Mouse (Mus musculus): ENCODE measurements around the gene Myod1.
A peak's percentile ranks its signal among the peaks of the same experiment; 100 is the strongest.

Myod1 gene

DNA sequence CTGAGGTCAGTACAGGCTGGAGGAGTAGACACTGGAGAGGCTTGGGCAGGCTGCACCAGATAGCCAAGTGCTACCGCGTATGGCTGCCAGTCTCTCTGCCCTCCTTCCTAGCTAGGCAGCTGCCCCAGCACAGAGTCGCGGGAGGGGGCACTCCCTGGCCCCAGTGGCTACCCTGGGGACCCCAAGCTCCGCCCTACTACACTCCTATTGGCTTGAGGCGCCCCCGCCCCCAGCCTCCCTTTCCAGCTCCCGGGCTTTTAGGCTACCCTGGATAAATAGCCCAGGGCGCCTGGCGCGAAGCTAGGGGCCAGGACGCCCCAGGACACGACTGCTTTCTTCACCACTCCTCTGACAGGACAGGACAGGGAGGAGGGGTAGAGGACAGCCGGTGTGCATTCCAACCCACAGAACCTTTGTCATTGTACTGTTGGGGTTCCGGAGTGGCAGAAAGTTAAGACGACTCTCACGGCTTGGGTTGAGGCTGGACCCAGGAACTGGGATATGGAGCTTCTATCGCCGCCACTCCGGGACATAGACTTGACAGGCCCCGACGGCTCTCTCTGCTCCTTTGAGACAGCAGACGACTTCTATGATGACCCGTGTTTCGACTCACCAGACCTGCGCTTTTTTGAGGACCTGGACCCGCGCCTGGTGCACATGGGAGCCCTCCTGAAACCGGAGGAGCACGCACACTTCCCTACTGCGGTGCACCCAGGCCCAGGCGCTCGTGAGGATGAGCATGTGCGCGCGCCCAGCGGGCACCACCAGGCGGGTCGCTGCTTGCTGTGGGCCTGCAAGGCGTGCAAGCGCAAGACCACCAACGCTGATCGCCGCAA lies at the start of gene Myod1:
Gene Myod1 (plus strand): TSS at position 303 of the 836 bp plus-strand sequence.
- no peak for DNase-seq (ENCODE audit: inconsistent age in 2 of 2, low spot score in 1 of 2)

DNA sequence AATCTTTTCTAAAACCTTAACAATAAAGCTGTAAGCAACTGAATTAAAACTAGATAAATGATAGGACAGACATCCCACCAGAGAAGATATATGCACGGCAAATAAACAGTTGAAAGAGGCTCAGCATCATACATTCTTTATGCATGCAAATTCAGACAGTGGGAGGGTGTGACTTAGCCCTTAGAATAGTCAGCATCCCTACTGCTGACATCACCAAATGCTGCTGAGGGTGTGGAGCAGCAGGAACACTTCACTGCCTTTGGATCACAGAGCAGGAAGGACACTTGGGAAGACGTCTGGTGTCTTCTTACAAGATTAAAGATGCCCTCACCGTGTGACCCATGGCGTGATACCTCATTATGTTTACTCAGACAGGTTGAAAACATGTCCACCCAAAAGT lies 48.4 kb upstream of the Myod1 start:
- DNase-seq (ENCODE audit: inconsistent age in 2 of 2, low spot score in 1 of 2): no peak

DNA sequence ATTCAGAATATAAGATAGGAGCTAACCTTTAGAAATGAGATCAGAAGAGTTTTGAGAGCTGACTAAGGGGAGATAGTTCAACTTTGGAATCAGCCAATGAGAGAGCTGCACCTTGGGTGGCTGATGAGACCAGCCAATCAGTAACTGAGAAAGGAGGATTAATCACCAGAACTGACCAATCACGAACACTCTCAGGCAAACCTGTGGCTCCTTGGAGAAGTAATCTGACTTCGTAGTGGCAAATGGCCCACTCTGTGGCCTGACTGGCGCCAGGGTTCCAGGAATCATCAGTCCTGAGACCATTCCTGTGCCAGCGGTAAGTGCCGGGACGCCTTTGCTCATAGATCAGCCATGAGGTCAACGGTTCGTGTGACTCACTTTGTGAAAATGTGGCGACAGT lies 38.9 kb upstream of the Myod1 start:
- no peak for DNase-seq (ENCODE audit: inconsistent age in 2 of 2, low spot score in 1 of 2)

DNA sequence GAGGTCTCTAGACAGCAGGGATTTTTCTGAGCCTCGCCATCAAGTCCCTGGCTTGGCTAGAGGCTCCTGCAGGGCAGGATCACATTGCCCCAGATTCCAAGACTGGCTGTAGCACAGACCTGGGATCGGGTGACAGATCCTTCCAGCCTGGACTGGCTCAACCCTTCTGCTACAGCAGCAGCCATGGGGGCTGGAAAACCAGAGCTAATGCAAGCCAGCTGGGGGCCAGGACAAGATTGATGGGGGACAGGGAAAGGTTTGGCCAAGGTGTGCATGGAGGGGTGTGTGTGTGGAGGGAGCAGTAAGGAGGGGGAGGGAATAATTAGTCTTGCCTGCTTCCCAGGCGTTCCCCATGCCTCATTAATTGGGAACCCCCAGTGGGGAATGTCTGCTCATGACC lies 36.5 kb upstream of the Myod1 start:
- no peak for DNase-seq (ENCODE audit: inconsistent age in 2 of 2, low spot score in 1 of 2)

DNA sequence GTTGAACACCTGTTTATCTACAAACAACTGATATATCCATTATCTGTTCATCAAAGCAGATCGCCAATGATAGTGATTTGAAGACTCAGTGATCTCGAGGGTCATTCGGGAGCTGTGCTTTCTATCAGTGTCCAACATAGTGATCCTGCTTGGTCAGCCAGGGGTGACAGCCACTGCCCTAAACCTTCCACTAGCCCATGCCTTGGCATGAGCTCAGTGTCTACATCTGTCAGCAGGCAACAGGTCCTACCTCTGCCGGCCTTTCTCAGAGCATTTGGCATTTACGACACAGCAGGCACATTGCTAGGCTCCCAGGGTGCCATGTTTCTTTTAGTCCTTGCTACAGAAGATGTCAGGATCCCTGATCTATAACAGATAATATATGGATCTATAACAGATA lies 36.0 kb upstream of the Myod1 start:
- no peak for DNase-seq (ENCODE audit: inconsistent age in 2 of 2, low spot score in 1 of 2)

DNA sequence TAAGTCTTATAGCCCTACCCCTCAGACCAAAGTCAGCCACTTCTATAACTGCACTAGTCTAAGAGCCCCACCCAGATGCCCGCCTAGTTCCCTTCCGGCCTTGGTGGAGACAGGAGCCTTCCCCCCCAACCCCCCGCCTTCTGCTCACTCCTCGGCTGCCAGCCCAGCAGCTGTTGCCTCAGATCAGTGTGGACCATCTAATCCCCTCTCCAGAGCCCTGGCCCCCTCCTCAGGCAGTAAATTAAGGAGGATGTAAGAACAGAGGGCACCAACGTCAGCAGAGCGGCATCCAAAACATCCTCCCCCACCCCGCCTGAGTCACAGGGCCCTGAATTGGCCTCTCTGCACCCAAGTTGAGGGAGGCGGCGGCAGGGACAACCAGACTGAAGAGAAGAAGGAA lies 34.8 kb upstream of the Myod1 start:
- no peak for DNase-seq (ENCODE audit: inconsistent age in 2 of 2, low spot score in 1 of 2)

DNA sequence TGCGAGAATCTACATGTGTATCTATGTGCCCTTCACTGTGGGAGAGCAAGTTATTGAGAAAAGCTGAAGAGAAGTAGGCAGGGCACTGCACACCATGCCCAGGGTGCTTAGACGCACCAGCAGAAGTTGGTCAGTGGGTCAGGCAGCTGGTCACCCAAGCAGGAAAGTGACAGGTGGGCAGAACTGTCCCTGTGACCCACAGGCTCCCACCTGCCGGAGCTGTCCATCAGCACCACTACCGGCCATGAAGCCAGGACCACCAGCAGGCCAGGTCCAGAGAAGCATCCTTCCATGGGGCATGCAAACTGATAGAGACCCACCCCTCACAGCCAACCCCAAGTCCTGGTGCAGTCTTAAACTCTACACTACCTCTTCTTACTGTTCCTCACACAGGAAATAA lies 28.6 kb upstream of the Myod1 start:
- DNase-seq (ENCODE audit: inconsistent age in 2 of 2, low spot score in 1 of 2): no peak

DNA sequence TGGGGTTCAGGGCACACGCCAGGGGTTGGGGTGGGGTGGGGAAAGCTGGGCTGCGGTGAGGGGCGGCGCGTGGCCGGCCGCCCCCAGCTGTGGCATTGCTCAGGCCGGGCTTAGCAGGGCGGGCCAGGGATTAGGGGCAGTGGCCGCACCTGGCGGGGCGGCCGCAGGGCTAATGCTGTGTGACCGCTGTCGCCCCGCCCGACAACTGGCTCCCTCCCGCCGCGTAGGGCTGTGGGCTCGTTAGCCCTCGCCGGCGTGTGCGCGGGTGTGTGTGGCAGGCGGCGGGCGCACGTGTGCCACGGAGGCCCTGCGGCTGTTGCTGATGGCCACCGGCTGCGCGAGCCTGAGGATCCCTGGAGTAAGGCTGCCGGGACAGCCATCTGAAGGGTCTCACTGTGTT lies 27.5 kb upstream of the Myod1 start:
- no peak for DNase-seq (ENCODE audit: inconsistent age in 2 of 2, low spot score in 1 of 2)

DNA sequence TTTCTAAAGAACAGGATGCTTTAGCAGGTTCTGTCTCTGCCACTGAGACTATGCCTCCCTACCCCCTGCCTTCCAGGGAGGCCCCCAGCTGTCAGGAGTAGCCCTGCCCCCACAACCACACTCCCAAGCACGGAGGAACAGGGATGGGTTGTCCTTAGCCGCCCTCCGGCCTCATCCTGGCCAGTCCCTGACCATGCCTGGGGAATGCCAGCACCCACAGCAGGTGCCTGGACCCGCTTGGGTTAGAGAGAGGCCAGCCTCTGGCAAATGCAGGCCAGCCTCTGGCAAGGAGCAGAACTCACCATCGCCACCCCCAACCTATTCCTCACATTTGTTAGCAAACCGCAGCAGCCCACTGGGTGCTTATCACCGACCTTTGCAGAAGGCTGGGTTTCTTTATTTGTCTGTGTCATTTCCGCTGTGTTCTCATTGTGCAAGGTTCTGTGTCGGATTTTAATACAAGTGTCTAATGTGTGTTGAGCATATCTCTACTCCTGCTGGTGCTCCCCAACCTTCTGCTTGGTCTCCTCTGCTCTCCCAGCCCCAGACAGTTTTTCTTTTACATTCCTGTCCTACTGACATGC lies 26.1 kb upstream of the Myod1 start:
- no peak for DNase-seq (ENCODE audit: inconsistent age in 2 of 2, low spot score in 1 of 2)

DNA sequence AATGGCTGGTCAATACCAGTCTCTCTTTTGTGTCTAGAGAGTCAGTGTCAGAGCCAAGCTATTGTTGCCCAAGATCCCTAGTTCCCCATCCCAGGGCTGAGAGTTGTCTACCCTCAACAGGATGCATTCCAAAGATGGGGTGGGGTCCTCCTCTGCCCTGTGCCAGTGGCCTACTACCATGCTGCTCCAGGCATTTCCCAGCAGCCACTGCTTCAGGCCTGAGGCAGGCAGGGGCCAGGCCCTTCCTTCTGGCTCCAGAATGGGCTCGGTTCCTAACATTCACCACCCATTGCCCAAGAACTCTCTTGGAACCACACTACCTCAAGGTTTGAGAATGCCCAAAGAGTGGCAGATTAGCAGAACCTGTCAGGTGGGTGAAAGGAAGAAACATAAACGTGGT lies 23.5 kb upstream of the Myod1 start:
- DNase-seq (ENCODE audit: inconsistent age in 2 of 2, low spot score in 1 of 2): no peak

DNA sequence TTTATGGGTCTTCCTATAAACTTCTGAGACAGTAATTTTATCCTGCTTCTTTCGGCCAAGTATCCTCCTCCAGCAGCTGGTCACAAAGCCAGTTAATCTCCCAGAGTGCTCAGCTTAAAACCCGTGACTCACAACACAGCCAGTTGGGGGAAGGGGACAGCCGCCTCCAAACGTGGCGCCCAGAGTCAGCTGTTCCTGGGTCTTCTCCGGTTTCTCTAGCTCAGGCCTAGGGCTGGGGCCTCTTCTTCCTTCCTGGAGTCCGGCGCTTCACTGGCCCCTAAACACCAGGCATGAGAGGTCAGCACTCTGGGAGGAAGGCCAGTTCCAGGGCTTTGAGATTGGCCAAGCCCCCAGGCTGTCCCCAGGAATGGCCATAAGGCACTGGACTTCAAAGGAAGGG lies 23.1 kb upstream of the Myod1 start:
- DNase-seq (ENCODE audit: inconsistent age in 2 of 2, low spot score in 1 of 2): no peak

DNA sequence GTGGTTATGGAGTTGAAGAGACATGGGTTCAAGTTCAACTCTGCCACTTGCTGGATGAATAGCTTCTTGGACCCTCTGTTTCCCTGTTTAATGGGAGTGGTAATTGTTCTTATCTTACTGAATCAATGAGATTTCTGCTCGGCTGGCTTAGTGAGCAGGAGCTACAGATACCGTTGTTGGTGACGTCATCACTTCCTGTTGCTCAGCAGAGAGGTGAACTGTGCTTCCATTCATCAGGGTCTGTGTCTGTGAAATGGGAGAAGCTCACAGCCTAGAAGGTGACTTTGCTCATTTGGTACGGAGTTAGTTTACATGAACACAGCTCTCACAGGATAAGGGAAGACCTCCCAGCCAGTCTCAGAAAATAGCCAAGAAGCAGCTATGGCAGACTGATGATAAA lies 22.4 kb upstream of the Myod1 start:
- no peak for DNase-seq (ENCODE audit: inconsistent age in 2 of 2, low spot score in 1 of 2)

DNA sequence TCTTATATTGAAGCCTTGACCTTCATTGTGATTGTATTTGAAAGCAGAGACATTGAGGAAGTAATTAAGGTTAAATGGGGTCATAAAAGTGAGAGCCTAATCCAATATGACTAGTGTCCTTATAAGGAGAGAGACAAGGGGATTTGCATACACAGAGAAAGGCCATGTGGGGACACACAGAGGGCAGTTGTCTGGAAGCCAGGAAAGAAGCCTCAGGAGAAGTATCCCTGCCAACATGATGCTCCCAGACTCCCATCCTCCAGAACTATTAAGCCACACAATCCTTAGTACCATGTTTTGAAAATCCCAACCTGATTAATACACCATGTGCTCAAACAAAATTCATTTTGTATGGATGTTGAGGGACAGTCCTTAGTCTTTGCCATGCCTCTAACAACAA lies 14.5 kb upstream of the Myod1 start:
- no peak for DNase-seq (ENCODE audit: inconsistent age in 2 of 2, low spot score in 1 of 2)

DNA sequence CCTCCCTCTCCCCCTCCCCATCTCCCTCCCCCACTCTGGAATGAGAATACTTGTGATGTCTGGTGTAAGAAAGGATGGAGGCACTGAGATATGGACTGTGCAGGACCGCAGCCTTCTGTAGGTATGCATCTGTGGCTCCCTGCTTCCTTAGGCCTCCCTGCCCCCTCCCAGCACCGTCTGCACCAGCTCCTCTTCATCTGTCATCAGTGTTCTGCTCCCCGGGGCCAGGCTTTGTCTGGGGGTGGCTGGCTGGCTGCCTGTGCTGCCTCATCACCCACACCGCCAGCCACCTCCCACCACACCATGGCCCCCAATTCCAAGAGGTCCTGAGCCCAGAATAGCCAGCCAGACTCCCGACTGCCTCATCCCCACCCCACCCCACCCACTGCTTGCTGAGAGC lies 12.1 kb upstream of the Myod1 start:
- no peak for DNase-seq (ENCODE audit: inconsistent age in 2 of 2, low spot score in 1 of 2)

DNA sequence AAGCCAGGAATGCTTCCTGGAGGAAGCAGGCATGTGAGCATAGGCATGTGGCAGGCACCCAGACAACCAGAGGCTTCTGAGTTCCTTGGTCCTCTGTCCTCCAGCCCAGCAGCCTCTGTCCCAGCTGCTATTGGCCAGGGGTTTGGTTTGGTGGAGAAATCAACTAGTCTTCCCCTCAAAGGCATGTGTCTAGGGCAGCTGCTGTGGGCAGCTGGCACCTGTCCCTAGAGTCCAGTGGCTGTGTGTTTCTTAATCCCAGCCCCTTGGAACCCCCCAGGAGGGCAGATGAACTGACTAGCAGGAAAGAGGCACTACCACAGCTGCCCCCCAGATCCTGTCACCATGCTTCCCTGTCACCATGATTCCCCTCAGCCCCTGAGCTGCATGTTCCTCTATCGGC lies 10.5 kb upstream of the Myod1 start:
- DNase-seq (ENCODE audit: inconsistent age in 2 of 2, low spot score in 1 of 2): no peak

DNA sequence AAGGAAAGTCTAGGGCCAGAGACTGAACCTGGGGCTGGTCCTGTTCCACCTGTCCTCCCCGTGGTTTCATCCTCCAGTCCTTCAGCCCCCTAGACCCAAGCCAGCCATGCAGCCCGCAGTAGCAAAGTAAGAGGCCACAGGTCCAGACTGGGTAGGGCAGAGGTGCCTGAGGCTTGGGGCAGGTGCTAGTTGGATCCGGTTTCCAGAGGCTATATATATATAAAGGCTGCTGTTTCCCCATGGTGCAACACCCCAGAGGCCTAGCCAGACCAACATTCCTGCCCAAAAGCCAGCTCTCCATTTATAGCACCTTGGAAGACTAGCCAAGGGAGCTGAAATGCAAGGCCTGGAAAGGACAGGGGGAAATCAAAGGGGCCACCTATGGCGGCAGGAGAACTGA lies 5.2 kb upstream of the Myod1 start:
- DNase-seq (ENCODE audit: inconsistent age in 2 of 2, low spot score in 1 of 2): no peak

DNA sequence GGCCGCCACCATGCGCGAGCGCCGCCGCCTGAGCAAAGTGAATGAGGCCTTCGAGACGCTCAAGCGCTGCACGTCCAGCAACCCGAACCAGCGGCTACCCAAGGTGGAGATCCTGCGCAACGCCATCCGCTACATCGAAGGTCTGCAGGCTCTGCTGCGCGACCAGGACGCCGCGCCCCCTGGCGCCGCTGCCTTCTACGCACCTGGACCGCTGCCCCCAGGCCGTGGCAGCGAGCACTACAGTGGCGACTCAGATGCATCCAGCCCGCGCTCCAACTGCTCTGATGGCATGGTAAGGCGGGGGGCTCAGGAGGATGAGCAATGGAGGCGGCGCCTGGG lies 703 bp downstream of the Myod1 start:
- no peak for DNase-seq (ENCODE audit: inconsistent age in 2 of 2, low spot score in 1 of 2)

DNA sequence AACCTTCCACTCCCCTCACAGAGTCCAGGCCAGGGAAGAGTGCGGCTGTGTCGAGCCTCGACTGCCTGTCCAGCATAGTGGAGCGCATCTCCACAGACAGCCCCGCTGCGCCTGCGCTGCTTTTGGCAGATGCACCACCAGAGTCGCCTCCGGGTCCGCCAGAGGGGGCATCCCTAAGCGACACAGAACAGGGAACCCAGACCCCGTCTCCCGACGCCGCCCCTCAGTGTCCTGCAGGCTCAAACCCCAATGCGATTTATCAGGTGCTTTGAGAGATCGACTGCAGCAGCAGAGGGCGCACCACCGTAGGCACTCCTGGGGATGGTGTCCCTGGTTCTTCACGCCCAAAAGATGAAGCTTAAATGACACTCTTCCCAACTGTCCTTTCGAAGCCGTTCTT lies 1.8 kb downstream of the Myod1 start:
- peak in 1 of 2 experiments; percentile 45 for DNase-seq (ENCODE audit: inconsistent age in 2 of 2, low spot score in 1 of 2)

DNA sequence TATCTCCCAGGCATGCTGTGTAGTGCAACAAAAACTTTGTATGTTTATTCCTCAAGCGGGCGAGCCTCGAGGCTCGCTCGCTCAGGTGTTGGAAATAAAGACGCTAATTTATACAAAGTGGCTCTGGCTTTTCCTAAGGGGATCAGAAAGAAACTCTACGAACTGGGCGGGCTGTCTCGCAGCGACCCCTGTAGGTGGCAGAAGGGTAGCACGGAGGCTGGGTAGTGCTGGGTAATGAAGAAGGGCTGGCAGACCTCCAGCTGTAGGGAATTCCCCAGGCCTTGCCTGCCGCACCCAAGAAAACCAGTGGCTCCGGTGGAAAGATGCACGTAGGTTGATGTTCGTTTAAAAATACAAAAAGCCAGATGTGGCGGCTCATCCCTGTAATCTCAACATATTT lies 2.7 kb downstream of the Myod1 start:
- peak; percentile 60 to 76 for DNase-seq (ENCODE audit: inconsistent age in 2 of 2, low spot score in 1 of 2)

DNA sequence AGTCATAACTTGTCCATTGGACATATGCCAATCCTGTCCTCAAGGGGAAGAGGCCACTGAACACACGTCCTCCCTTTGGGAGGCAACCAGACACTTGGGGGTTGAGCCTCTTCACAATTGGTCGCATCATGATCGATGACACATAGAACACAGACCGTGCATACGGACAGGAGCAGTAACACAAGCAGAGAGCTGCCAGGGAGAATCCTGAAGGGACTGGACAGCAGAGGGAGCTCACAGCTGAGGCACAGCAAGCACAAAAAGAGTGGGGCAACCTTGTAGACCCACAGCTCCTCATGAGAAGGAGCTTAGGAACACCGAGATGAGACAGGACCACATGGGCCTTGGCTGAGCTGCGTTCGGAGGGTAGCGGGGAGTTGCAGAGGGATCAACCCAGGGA lies 4.4 kb downstream of the Myod1 start:
- peak in 1 of 2 experiments; percentile 41 for DNase-seq (ENCODE audit: inconsistent age in 2 of 2, low spot score in 1 of 2)

DNA sequence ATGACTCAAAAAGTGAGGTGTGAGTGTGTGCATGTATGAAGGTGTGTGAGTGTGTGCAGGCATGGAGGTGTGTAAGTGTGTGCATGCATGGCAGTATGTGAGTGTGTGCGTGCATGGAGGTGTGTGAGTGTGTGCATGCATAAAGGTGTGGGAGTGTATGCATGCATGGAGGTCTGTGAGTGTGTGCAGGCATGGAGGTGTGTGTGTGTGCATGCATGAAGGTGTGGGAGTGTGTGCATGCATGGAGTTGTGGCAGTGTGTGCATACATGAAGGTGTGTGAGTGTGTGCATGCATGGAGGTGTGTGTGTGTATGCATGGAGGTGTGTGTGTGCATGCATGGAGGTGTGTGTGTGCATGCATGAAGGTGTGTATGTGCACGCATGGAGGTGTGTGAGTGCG lies 11.2 kb downstream of the Myod1 start:
- no peak for DNase-seq (ENCODE audit: inconsistent age in 2 of 2, low spot score in 1 of 2)

DNA sequence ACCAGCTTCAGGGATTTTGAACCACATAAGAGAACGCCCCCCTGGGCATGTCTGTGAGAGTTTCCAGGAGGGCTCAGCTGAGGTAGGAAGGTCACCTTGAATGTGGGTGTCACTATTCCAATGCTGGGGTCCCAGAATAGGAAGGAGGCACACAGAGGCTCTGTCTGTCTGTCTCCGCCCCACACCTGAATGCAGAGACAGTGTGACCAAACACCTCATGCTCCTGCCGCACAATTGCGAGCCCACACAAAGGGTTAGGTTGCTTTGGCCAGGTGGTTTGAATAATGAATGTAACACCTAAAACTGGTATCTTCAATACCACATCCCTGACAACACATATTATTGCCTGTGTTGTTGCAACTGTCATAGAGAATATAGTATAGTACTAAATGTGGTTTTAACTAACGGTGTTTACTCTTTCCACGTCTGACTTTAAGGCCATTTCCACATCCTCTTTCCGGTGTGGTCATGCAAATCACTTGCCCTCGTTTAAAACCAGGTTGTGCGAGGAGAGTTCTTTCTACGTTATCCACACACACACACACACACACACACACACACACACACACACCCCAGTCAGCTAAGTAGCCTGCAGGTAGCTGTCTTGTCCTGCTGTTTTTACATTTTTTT lies 13.3 kb downstream of the Myod1 start:
- no peak for DNase-seq (ENCODE audit: inconsistent age in 2 of 2, low spot score in 1 of 2)

DNA sequence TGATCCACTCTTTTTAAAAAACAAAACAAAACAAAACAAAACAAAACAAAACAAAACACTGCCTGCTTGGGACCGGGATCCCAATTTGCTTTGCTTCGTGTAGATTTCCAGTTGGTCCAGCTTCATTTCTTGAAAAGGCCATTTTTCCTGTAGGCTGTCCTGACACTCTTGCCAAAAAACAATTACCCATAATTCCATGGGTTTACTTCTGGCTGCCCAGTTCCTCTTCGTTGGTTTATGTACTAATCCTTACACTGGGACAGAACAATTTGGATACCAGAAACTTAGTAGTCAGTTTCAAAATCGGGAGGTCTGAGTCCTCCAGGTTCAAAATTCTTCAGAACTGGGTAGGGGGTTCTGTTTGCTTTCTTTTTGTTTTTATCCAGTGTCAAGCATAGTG lies 14.0 kb downstream of the Myod1 start:
- no peak for DNase-seq (ENCODE audit: inconsistent age in 2 of 2, low spot score in 1 of 2)

Data from adrenal gland, adult (tissue).